Mouse (Mus musculus) urinary bladder, postnatal 10 days (tissue): ENCODE measurements around the gene Map3k14.
A peak's percentile ranks its signal among the peaks of the same experiment; 100 is the strongest.
"Not testable (repeated sequence)": the region's sequence is repeated elsewhere in the genome, so short reads cannot be mapped to it uniquely, and the experiment has no call there.

Experiments used
- DNase-seq: peaks from one replicate; pipeline ENCODE4 v3.0.0; 2022; ENCODE audit warnings: low spot score

Map3k14 gene

DNA sequence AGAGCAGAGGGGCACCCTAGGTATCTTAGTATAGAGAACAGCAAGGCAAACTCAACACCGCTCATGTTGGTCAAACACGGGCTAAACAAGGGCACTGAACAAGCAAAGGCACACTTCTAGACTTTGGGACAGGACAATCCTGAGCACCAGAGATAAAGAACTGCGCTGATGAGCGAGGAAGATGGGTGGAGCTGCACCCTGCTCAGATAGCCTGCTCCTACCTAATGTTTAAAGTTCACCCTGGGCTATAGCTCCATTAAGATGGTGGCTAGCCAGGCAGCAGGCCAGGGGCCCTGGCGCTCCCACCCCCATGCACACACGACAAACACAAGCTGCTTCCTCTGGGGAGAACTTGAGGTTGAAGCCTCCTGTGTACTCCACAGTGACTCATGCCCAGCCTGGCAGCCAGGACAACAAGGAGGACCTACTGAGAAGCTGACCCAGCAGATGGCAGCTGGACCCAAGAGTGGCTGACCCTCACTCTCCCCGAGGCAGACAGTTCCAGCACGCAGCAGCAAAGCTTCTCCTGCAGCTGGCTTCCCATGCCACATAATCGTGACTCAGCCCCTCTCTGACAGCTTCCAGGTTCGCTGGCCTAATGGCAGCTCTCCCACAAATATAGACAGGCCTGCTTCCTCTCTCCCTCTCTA is 21.1 kb downstream of the Map3k14 start:
- no peak for DNase-seq

DNA sequence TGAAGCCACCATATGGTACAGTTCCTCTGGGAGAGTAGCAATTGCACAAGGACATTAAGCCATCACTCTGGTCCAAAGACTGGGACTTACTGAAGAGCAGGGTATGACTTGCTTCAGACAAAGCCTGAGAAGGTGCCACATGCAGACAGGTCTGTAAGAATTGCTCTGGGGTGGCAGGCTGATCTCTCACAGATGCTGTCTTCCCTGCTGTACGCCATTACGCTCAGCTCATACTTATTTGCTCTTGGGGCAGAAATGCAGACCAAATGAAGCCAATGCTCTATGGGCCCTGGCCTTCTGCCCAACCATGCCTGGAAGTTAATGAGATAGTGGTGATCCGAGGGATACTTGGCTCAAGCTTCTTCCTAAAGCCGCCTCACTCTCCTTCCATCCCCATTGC is 22.4 kb downstream of the Map3k14 start:
- DNase-seq = no peak

DNA sequence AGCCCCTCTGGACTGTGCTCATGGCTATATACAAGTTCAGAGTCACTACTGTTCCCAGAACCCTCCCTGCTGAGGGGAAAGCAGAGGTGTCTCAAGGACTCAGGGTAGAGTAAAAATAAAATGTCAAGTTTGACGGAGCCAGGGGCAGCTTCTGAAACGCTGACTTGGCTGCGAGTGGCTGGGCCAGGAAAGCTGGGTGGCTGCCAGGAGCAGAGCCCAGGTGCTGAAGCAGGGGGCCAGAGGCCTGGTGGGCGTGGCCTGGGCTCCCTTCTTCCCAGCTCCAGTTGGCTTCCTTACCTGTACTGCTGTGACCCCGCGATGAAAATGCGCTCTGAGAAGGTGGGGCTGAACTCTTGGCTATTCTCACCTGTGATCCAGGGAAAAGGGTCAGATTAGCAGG is 26.5 kb downstream of the Map3k14 start:
- DNase-seq = no peak

DNA sequence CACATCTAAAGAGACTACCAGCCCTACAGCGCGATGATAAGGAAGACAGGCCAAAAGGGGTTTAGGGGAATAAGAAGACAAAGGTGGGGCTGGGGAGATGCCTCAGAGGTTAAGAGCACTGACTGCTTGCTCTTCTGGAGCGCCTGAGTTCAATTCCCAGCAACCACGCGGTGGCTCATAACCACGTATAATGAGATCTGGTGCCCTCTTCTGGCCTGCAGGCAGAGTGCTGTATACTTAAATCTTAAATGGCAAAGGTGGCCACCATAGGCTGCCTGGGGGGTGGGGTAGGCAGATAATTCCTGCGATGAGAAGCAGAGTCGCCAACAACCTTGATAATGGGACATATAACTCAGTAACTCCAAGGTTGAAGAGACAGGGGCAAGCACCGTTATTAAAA is 29.5 kb downstream of the Map3k14 start:
- DNase-seq = no peak

DNA sequence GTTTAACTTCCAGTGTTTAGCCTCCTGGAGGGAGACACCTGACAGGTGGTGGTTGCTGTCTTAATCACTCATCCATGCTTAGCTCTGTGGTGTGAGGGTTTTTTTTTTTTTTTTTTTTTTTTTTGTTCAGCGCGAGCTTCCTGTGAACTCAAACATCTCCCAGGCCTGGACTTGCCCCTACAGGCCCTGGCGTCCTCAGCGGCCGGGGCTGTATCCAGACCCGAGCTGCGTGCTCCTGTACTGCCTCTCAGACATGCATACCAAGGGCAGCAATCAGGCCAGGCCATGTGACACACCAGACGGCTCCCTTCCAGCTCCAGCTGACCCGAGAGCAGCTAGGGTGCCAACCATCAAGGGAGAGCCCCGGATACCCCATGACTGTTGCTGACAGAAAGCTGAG is 30.4 kb downstream of the Map3k14 start:
- DNase-seq = no peak

DNA sequence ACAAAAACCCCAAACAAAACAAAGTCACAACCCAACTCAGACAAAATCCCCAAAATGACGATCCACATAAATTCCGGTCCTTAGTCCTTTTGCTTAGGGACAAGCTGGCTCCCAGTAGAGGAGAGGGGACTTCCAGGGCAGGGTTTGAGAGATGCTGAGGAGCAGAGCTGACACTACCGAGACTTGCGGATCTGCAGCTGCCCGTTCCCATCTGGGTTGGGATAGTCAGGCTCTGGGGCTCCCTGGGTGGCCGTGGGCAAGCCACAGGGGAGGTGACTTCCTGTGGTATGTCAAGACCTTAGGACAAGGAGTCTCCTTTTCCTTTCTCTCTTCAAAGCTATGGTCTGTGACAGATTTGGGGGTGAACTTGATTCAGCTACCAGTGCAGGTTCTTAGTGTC is 30.8 kb downstream of the Map3k14 start:
- no peak for DNase-seq

DNA sequence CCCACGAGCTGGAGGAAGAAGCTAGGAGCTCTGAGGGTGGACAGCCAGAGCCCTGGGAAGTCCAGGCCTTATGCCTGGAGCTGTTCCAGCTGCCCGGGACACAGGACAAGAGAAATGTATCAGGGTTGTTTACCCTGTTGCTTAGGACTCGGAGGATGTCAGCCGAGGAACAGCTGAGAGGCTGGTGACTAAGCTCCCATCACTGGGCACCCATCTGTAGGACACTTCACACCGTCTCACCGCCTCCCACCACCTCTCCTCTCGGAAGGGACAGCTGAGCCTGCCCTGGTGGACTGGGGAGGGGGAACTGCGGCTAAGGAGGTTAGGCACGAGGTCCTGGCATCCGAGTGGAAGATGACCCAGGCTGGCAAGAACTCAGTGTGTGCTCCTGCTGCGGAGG is 31.6 kb downstream of the Map3k14 start:
- DNase-seq = no peak

DNA sequence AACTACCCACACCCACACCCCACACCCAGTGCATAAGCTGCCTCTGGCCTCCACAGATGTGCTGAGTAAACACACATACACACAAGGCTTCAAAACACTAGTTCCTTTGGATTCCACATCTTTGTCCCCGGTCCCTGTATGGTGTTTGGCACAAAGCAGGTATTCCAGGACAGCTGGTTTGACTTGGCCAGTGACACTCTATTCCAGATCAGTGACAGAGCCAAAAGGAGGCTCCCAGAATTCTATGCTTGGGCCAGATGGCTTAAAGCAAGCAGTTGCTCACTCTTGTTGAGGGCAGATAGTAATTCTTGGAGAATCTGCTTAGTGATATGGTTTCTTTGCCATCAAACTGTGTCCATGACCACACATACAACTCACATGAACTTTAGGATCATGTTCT is 32.8 kb downstream of the Map3k14 start:
- no peak for DNase-seq

DNA sequence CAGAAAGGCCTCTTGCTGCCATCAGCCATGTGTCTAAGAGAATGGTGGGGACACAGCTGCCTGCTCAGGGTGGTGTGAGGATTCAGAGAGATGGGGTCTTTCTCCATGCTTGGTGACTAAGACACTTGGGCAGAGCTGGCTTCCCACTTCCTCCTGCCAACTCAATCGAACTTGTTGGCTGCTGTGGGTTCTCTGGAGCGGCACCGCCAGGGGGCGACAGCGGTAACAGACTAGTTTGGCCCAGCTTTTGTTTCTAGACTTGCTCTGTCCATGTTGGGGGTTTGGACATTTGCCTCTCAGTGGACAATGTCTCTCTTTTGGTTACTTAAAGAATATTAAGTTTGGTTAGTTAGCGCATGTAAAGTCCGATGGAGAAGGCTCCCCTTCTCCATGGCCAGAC is 34.3 kb downstream of the Map3k14 start:
- peak; percentile 51 for DNase-seq

DNA sequence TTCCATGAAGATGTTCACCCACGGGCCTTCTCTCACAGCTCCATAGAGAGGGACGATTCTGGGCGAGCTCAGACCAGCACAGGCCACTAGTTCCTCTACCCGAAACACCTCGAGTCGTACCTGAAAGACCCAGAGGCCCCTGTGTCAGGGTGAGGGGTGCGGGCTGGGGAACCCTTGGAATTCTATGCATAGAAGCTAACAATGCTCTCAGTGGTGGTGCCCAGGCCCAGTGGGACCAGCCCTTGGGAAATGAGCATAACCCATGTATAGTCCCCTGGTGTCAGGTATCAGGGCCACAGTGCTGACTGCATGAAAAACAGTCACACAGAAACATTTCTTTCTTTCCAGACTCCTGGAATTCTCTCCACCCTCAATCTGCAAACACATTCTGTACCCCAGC is 35.9 kb downstream of the Map3k14 start:
- DNase-seq = no peak

DNA sequence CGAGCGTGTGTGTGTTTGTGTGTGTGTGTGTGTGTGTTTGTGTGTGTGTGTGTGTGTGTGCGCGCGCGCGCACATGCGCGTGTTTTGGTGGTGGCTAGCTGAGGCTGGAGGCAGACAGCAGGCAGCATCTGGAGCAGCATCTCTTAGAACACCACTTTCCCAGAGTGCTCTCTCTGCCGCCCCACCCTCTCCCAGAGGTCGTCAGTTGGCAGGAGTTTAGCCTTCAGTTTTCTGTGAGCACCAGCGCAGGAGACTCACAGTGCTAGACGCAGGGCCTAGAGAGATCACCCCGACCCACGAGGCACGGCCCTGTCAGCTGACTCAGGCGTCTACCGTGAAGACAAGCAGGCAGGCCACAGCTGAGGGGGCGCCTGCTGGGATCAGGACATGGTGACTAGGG is 36.6 kb downstream of the Map3k14 start:
- DNase-seq = no peak

DNA sequence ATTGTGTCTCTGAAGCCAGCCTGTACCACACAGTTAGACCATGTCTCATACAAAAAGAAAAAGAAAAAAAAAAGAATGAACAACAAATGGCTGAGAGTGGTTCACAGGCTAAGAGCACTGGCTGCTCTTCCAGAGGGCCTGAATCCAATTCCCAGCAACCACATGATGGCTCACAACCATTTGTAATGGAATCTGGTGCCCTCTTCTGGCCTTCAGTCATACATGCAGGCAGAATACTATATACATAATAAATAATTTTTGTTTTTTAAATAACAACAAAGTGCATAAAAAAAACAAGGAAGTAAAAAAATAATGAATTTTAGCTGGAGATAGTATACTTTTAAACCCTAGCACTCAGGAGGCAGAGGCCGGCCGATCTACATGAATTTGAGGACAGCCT is 37.7 kb downstream of the Map3k14 start:
- DNase-seq = no peak

DNA sequence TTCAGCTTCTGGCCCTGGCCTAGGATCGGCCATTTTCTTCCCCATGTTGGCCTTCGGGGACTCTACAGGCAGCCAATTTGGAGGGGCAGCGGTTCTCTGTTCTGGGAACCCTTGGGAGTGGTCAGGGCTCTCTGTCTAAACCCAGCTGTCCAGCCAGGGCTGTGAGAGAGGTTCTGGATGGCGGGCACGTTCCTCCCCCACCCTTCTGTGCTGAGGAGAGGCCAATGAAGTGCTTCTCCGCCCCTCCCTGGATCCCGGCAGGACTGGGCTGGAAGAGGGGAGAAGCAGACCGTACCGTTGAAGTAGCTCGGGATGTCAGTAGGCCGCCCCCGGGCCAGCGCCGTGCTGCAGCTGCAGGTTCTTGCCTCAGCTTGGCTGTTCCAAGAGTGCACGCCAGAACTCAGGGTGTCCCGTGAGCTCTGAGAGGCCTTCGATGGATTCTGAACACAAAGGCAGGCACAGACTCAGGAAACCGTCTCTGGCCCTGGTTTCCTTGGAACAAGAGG is 43.3 kb downstream of the Map3k14 start:
- no peak for DNase-seq

DNA sequence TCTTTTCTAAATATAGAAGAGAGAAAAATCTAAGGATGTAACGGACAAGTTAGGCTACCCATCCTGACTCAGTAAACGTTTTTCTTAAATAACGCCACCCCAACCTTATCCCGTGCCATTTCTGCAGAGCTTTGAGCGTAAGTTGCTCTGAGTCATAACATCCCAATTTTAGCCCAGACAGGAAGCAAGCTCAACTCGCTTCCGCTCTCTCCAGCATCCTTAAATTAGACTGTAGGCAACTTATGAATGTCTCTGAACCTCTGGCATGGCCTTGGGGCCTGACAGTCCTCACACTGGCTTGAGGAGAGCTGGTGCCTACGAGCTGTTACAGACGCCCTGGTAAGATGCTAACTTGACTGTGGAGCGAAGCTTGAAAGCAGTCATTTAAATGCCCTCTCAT is 43.8 kb downstream of the Map3k14 start:
- no peak for DNase-seq

DNA sequence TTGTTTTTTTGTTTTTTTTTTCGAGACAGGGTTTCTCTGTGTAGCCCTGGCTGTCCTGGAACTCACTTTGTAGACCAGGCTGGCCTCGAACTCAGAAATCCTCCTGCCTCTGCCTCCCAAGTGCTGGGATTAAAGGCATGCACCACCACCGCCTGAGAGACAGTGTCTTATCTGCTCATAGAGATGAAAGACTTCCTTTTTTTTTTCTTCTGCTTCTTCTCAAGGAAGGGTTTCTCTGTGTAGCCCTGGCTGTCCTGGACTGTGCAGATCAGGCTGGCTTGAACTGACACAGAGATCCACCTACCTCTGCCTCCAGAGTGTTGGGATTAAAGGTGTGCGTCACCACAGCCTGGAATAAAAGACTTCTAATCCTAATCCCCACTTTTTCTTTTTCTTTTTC is 44.6 kb downstream of the Map3k14 start:
- not testable (repeated sequence) for DNase-seq

DNA sequence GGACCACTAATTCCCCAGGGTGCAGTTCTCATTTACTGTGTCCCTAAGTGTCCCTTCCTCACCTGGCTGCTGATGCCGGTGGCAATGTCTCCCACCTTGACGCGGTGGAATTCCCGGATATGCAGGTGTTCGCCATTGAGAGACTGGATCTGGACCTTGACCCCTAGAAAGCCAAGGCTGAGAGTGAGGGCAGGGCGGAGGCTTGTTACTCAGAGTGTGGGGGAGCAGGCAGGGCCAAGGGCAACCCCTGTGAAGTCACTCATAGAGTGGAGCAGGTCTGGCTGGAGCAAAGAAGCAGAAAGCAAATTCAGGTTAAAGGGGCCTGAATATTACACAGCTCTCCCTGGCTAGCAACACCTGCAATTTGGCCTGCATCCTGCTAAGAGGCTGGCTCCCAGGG is 45.8 kb downstream of the Map3k14 start:
- no peak for DNase-seq

DNA sequence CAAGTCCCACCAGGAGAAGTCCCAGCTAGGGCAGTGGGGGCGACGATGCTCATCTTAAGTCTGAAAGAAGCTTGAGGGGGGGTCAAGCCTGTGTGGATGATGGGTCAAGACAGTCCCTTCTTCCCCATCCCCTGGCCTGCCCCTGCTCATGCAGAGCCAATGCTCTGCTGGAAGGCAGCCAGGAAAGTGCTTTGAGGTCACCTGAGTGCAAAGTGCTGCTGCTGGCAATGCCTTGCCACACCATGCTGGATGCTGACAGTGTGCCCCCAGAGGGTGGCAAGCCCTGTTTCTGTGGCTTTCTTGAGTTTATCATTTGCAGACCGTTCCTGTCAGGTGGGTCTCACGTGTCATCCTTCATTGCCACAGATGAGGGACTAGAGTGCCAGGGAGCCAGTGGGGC is 47.3 kb downstream of the Map3k14 start:
- no peak for DNase-seq

DNA sequence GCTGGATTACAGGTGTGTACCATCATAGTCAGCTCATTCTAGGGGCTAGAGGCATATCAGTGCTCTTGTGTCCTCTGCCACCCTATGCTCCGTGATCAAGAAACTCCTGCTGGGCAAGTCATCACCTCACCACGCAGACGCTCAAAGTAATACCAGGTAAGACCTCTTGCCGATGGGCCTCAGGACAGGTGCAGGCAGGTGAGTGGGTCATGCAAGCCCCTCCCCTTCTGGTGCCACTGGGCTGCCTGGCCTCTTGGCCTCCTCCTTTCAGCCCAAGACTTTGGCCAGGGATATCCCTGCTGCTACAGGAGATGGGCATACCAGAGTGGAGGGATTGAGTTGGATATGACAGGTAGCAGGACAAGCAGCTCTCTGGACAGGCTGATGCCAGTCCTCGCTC is 48.0 kb downstream of the Map3k14 start:
- no peak for DNase-seq

DNA sequence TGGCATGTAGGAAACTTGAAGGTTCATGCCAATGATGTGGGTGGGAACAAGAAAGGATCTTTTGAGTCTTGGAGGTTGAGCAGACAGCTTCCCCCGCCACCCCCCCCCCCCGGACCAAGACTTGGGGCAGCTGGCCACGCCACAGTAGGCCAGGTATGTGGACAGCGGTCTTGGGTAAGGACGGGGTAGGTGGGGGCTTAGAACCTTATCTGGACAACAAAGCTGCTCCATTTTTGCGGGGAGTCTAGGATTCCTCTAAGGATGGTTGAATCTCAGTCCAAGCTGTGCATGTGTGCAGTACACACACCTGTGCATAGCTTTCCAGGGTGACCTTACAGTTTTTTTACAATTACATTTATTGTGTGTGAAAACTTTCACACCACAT is 48.8 kb downstream of the Map3k14 start:
- DNase-seq = no peak

DNA sequence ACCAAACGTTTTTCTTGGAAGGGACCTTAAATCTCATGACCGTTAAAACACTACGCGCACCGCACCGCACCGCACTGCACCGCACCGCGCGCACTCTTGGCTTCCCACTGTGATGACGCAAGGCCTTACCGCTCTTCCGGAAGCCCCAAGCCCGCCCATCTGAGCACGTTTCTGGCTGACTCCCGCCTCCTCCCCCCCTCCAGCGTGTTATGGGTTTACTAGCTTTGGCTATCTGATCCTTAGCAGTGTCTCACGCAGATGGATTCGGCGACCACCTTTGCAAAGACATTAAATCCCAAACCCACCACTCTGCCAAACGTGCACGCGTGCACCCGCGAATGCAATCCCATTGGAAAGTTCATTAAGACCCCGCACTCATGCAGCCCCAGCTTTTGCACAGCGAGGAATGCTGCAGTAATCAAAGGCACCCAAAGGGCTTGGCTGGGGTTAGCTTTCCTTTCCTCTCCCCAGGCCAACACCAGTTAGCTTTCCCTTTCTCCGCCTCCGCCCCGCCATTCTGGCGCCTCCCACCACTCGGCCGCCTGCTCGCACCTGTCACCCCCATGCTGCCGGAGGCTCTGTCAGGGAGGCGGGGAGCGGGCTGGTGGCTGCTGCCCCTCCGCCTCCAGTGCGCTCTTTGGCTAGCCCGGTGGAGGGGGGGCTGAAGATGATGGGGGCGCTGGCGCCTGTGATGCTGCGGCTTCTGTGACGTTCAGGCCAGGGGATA is 49.3 kb downstream of the Map3k14 start, which contains the start of gene Spata32:
Gene Spata32 (minus strand): TSS at position 643 of the 727 bp plus-strand sequence.
- DNase-seq = no peak

DNA sequence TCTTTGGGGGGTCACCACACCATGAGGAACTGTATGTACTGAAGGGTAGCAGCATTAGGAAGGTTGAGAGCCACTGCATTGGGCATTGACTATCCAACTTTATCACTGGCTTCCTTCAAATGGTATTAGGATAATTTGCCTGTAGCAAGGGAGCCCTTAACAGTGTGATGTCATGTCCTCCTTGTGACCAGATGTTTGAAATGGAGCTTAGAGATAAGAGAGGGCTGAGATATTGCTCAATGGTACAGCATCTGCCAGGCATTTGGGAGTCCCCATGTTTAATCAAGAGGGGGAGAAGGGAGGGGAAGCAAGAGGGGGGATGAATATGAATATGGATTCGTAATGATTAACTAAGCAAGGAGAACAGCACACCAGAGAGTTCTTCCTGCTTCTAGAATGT is 51.9 kb downstream of the Map3k14 start:
- no peak for DNase-seq

DNA sequence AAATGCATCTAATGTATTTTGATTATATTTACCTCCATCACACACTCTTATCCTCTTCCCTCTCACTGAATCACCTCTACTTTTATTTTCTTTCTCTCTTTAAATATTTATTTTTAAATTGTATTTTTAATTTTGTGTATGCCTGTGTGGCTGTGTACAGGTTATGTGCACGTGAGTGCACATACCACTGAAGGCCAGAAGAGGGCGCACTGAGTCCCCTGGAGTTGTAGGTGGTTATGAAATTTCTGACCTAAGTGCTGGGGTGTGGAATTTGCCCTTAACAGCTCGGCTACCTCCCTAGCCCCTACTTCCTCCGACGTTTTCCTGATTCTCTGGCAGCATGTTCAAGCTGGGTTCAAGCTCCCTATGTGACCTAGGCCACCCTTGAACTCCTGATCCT is 53.6 kb downstream of the Map3k14 start:
- no peak for DNase-seq

DNA sequence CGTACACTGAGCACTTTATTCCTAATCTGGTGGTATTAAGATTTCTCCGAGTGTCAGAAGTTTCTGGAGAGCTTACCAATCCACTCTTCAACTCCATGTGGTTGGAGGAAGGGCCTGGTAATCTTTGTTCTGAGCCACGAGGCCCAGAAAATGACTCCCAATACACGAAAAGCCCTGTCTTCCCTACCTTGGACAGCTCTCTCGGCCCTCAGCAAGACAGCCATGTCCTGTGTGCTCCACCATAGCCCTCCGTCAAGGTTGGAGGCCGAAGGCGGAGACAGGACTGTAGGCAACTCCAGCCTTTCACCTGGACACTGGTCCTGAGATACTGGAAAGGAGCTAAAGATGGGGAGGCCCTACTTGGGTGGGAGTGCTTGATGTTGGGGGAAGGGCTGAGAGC is 57.0 kb downstream of the Map3k14 start:
- DNase-seq = no peak

DNA sequence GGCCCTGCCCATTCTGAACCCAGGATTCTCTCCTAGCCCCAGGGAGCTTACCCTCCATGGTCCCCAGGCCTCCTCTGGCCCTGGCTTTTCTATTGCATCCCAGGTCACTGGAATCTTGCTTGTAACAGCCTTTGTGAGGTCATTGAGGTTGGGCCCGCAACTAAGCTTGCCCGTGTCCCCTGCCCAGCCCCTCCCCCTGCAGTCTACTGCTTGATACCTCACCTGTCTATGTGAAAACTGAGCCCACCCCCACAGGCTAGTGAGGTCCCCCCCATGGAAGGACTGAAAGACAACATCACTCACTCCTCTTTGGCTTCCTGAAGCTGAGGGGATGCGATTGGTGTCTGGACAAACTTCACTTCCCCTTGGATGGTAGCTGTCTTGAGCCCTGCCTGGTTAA is 58.8 kb downstream of the Map3k14 start, which contains the start of gene 1700023F06Rik:
Gene 1700023F06Rik (minus strand): TSS at position 101 of the 400 bp plus-strand sequence.
- no peak for DNase-seq
